Mouse (Mus musculus) ES-CJ7 (cell line): ENCODE data around the gene Ppp1r36.

Experiments used
- DNase-seq: peaks from one replicate; pipeline ENCODE4 v3.0.0; 2011; ENCODE audit warnings: low read depth, low spot score

The Ppp1r36 gene

DNA sequence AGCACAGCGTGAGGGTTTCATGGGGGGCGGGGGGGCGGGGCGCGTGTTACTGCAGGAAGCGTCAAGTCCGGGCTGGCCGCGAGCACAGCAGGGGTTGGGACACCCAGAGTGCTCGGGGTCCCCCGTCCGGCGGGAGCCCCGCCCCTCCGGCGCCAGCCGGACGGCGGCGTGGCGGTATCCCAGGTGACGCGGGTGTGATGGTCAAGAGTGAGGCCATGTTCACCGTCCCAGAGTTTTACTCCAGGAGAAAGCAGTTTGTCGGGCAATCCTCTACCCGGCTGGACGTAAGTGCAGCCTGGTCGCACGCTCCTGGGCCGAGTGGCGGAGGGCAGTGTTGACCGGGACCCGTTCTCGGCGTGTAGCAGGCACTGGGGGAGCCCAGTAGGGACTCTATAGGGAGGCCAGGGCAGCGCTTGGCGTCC is at the start of gene Ppp1r36:
TSS of gene Ppp1r36 (plus strand) at position 106 of the 422 bp plus-strand sequence.
- DNase-seq, result peak; percentile 18

DNA sequence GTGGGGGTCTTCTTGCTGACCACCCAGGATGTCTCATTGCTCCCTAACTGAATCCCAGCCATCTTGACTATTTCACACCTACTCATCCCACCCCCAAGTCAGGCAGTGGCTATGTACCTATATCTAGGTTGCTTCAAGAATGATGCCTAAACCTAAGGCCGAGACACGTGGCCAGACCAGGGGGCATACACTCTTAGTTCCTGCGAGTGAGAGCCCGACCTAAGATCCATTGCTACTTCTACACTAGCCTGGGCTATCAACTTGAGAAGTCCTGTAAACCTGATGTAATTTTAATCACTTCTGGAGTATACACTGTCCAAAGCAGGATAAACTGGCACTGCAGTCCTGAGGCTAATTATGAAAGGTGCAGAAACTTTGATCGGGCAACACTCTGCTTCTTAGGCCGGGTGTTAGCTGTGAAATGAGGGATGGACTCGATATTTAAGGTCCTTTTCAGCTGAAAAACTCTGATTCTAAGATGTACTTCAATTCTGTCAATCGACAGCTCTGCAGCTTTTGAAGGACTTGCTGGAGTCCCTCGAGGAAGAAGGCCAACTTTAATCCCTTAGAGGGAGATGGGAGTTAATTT is 49.0 kb upstream of the Ppp1r36 start:
- no peak for DNase-seq

DNA sequence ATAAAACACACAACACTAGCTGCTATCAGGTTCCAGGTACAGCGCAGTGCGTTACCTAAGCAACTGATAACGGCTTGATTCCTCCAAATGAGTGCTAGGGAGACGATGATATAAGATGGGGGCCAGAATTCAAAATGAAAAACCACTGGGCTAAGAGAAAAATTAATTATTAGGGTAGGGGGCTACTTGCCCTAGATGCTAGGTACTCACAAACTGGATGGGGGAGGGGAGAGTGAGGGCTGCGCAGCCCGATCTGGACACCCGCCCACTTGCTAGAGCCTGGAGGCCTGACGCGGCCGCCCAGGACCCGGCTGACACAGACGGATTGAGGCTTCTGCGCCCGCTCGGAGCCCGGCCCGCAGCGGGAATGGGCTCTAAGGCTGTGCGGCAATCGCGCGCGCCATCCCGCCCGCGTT is 48.5 kb upstream of the Ppp1r36 start:
- DNase-seq, result no peak

DNA sequence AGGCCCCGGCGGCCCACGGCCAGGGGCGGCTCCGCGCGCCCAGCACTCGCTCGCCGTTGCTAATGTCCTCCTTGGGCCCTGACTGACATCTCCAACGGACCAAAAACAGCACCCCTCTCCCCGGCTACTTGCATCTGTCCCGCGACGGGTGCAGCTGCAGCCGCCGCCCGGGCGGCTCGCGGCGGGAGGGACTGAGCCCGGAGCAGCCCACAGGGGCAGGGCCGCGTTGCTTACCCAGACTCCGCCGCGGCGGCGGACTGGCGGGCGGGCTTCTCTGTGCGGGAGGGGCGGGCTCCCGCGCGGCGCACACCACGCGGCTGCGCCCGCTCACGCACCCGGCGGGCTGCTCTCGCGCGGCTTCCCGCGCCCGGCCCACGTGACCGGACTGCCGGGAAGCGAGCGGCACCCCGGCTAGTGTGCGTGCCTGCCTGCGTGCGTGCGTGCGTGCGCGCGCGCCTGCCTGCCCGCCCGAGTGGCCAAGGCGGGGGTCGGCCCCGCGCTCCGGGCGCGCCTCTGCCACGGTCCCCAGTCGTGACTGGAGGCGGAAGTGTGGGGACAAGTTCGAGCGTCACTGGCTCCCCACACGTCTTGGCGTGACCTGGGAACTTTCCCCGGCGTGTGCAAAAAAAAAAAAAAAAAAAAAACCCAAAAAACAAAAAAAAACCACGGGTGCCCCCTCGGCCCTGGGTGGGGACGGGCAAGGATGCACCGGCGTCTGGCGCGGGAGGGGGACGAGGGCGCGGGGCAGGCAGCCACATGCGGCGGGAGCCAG is 47.9 kb upstream of the Ppp1r36 start, which contains the start of gene Zbtb25:
TSS of gene Zbtb25 (minus strand) at position 397 of the 772 bp plus-strand sequence.
- DNase-seq, result peak; percentile 83

DNA sequence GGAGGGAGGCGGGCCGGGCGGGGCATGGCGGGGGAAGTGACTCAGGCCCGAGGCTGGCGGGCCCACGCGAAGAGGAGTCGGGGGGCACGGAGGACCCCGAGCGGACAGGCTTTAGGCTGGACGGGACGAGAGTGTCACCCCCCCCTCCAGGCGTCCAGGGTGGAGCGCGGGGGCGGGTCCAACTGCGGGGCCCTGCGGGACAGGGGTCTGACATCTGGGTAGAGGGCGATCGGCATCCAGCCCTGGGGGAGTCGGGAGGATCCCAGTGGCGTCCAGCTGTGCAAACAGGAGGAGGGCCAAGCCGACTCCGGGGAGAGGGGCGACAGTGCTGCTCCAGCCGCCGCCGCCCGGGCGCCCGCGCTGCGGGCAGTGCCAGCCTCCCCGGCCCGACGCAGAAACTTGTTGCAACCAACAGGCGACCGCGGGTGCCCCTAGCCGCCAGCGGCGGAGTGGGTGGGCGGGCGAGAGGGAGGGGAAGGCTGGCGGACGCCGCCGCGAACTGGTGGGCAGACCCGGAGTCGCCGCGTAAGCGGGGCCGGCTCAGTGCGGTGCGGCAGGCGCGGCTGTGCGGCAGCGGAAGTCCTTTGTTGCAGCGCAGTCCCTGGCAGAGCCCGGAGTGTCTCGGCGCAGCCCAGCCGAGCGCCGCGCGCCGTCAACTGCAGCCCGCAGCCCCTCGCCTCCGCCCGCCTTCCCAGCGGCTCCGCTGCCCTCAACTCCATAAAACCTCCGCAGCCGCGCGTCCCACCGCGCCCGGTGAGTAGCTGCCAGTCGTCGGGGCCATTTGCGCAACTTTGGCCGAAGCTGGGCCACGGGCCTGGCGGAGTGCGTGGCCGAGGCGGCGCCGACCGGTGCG is 47.1 kb upstream of the Ppp1r36 start, which contains the start of gene Zbtb1:
TSS of gene Zbtb1 (plus strand) at position 289 of the 853 bp plus-strand sequence.
- DNase-seq, result peak; percentile 65

- DNase-seq, result peak; percentile 81
These were observed 46.3 kb upstream of the Ppp1r36 start for GRCm38 (mm10) chr12:76370831-76371571.

GRCm38 (mm10) chr12:76372046-76372445 is 45.3 kb upstream of the Ppp1r36 start:
- DNase-seq, result no peak

GRCm38 (mm10) chr12:76372881-76373818 is 44.2 kb upstream of the Ppp1r36 start:
- peak; percentile 74 for DNase-seq

DNA sequence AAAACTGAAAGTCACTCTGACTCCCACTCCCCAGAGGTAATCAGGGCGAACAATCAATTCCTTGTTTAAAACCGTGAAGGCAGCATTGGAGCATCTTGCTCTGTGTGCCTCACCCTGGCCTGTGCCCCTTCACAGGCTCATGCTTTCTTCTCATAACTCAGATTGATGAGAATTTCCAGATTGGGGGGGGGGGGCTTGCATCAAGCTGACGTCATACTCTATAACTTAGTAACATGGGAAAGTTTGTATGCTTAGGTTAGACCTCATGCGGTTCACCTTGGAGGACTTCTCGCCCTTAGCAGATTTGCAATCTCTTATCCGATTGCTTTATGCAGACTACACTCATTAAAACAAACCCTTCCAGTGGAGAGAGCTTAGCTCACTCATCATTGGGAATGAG is 43.3 kb upstream of the Ppp1r36 start:
- DNase-seq, result no peak

- DNase-seq, result no peak
These were observed 42.4 kb upstream of the Ppp1r36 start for GRCm38 (mm10) chr12:76374911-76375310.

GRCm38 (mm10) chr12:76375506-76375905 is 41.8 kb upstream of the Ppp1r36 start:
- DNase-seq, result no peak

GRCm38 (mm10) chr12:76376649-76377048 is 40.7 kb upstream of the Ppp1r36 start:
- peak; percentile 83 for DNase-seq

GRCm38 (mm10) chr12:76377059-76377458 is 40.3 kb upstream of the Ppp1r36 start:
- DNase-seq, result peak; percentile 62

DNA sequence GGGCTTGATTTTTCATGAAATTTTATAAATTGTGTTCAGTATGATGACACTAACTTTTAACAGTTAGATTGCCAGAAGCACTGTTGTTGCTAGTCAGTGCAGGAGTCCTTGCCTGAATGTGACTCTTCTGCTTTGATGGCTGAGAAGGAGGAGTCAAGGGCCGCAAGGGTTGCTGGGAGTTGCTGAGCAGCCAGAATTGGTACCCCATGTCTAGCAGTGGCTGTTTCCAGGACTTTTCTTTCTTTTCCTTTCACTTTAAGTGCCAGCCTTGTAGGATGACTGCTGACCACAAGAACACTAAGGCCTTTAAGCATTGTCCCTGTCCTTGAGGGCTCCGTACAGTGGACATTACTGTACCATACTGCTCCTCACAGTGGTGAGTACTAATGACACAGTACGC is 39.6 kb upstream of the Ppp1r36 start:
- no peak for DNase-seq

DNA sequence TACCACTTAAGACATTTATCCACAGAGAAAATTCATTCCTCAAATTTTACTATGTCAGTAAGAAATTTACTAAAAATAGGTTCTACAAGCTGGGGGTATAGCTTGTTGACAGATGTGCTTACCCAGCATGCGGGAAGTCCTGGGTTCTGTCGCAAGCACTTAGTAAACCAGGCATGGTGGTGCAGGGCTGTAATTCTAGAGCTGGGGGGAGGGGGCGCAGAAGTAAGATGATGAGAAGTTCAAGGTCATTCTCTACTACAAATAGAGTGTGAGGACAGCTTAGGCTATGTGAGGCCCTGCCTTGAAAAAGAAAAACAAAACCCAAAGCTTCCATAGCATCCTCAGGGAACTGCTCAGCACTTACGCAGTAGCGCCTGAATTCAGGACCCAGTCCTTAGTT is 38.8 kb upstream of the Ppp1r36 start:
- peak; percentile 50 for DNase-seq

GRCm38 (mm10) chr12:76380151-76380550 is 37.2 kb upstream of the Ppp1r36 start:
- DNase-seq, result peak; percentile 59

DNA sequence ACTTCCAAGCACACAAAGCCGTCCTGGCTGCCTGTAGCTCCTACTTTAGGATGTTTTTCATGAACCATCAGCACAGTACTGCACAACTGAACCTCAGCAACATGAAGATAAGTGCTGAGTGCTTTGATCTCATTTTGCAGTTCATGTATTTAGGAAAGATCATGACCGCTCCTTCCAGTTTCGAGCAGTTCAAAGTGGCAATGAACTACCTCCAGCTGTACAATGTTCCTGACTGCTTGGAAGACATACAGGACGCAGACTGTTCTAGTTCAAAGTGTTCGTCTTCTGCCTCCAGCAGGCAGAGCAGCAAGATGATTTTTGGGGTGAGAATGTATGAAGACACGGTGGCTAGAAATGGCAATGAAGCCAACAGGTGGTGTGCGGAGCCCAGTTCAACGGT is 32.0 kb upstream of the Ppp1r36 start:
- DNase-seq, result no peak

- DNase-seq, result no peak
These were observed 28.5 kb upstream of the Ppp1r36 start for GRCm38 (mm10) chr12:76388794-76389193.

GRCm38 (mm10) chr12:76391595-76392271 is 25.6 kb upstream of the Ppp1r36 start:
- no peak for DNase-seq

- no peak for DNase-seq
These were observed 24.4 kb upstream of the Ppp1r36 start for GRCm38 (mm10) chr12:76392979-76393378.
